Mouse (Mus musculus) frontal cortex, postnatal 36 days (tissue): ENCODE measurements around the gene Zfp652.
A peak's percentile ranks its signal among the peaks of the same experiment; 100 is the strongest.

ENCODE experiments used
- DNase-seq, 2 experiments: peaks; one replicate each; pipeline ENCODE4 v3.0.0; 2022; ENCODE audit warnings: low spot score in 2 of 2

The Zfp652 gene

GRCm38 (mm10) chr11:95808448-95809011 is 96.1 kb downstream of the Zfp652 start:
- no peak for DNase-seq

- no peak for DNase-seq
These were observed 97.1 kb downstream of the Zfp652 start for GRCm38 (mm10) chr11:95809603-95810002.

GRCm38 (mm10) chr11:95810828-95811227 is 98.4 kb downstream of the Zfp652 start:
- no peak for DNase-seq

GRCm38 (mm10) chr11:95811741-95812140 is 99.3 kb downstream of the Zfp652 start:
- no peak for DNase-seq

GRCm38 (mm10) chr11:95812224-95812623 is 99.8 kb downstream of the Zfp652 start:
- no peak for DNase-seq

GRCm38 (mm10) chr11:95814101-95814500 is 101.6 kb downstream of the Zfp652 start:
- no peak for DNase-seq

GRCm38 (mm10) chr11:95814857-95815256 is 102.4 kb downstream of the Zfp652 start:
- DNase-seq, result no peak

- DNase-seq, result no peak
These were observed 102.9 kb downstream of the Zfp652 start for GRCm38 (mm10) chr11:95815412-95815811.

- DNase-seq, result no peak
These were observed 106.7 kb downstream of the Zfp652 start for GRCm38 (mm10) chr11:95819138-95819537.

GRCm38 (mm10) chr11:95821511-95821910 is 109.0 kb downstream of the Zfp652 start:
- no peak for DNase-seq

- no peak for DNase-seq
These were observed 110.0 kb downstream of the Zfp652 start for GRCm38 (mm10) chr11:95822437-95822836.

GRCm38 (mm10) chr11:95824071-95824876 is 111.8 kb downstream of the Zfp652 start, which contains the start of gene Phospho1:
Gene Phospho1, plus strand, starts transcription at chr11:95824499.
- DNase-seq, result peak; percentile 80 to 85

- DNase-seq, result peak; percentile 59 to 73
These were observed 112.4 kb downstream of the Zfp652 start for GRCm38 (mm10) chr11:95824877-95825243.

GRCm38 (mm10) chr11:95825625-95826024 is 113.2 kb downstream of the Zfp652 start:
- no peak for DNase-seq

GRCm38 (mm10) chr11:95826317-95827167 is 114.1 kb downstream of the Zfp652 start:
- DNase-seq, result no peak

GRCm38 (mm10) chr11:95827168-95827447 is 114.6 kb downstream of the Zfp652 start:
- DNase-seq, result no peak

GRCm38 (mm10) chr11:95827464-95828085 is 115.1 kb downstream of the Zfp652 start:
- DNase-seq, result peak; percentile 62 to 75

GRCm38 (mm10) chr11:95828181-95828964 is 115.9 kb downstream of the Zfp652 start:
- no peak for DNase-seq

- no peak for DNase-seq
These were observed 117.1 kb downstream of the Zfp652 start for GRCm38 (mm10) chr11:95829526-95830050.

GRCm38 (mm10) chr11:95830411-95831275 is 118.2 kb downstream of the Zfp652 start:
- DNase-seq, result no peak
